Comparison of ENCODE assay signal across 7 mouse cellular contexts in the genomic region with DNA sequence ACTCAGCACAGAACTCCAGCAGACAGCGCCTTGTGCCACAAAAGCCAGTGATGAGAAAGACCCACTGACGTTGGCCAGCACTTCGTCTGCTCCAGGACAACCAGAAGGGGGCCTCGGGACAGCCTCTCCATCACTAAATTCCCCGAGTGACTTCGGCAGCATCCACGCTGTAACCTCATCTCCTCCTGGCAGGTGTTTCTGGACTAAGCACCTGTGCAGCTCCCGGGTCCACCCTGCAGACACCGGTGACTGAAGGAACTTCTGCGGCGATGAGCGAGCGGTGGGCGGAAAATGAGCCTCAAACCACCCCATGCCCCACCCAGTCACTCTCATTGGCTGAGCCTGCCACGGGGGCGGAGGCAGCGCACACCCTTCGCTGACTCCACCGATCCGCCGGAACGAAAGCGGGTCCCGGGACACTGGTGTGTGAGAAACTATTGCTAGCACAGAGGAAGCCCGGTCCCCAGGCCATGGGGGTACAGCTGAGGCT. TPM values are rescaled to one million over a fixed set of nuclear protein-coding genes. Genes with fewer than 3 reads are reported as not detected.
A peak's percentile ranks its signal among the peaks of the same experiment; 100 is the strongest.
DNase-seq lines count a peak whose midpoint lies in the region; ATAC-seq and TF ChIP-seq lines count a peak whose summit lies in the region.

Nipal1 (plus strand) TSS at position 378 of the 490 bp plus-strand sequence.

- ATAC-seq in G1E (ENCODE audit: extremely low read depth, insufficient number of reproducible peaks, low FRiP score, poor library complexity, severe bottlenecking) = peak; percentile 70
- ATAC-seq in forebrain, embryonic 15.5 days (replicated peaks) = peak; percentile 97
- ATAC-seq in hindbrain, embryonic 16.5 days = peak; percentile 95
- ATAC-seq in liver, embryonic 12.5 days = peak; percentile 89

- TF ChIP-seq CTCF in G1E (IDR thresholded peaks at IDR 0.05; ENCODE audit: low read depth, low read length) = no peak

- H3K9me3 ChIP-seq in G1E (replicated peaks) = no peaks in the 10 kb centered on the region
- H3K9me3 ChIP-seq in forebrain, embryonic 15.5 days = no peaks in the 10 kb centered on the region
- H3K9me3 ChIP-seq in hindbrain, embryonic 16.5 days (ENCODE audit: control insufficient read depth, low read length) = no peaks in the 10 kb centered on the region
- no peaks in the 10 kb centered on the region for H3K9me3 ChIP-seq in liver, embryonic 12.5 days (replicated peaks)

- H3K4me3 ChIP-seq in G1E (ENCODE audit: low read depth, low read length) = peak within 1 kb of the TSS; percentile 68
- H3K4me3 ChIP-seq in forebrain, embryonic 15.5 days = peak within 1 kb of the TSS; percentile 51
- H3K4me3 ChIP-seq in hindbrain, embryonic 16.5 days (ENCODE audit: low read length) = peak within 1 kb of the TSS; percentile 55
- peak within 1 kb of the TSS; percentile 59 for H3K4me3 ChIP-seq in liver, embryonic 12.5 days

- peaks cover 24% of the 10 kb centered on the region for H3K27me3 ChIP-seq in G1E (ENCODE audit: insufficient read depth, low read length)
- H3K27me3 ChIP-seq in forebrain, embryonic 15.5 days = peaks cover 28% of the 10 kb centered on the region; the same call in 1 of the 2 replicates
- peaks cover 11% of the 10 kb centered on the region; the same call in 1 of the 2 replicates for H3K27me3 ChIP-seq in hindbrain, embryonic 16.5 days (replicated peaks; ENCODE audit: control insufficient read depth, insufficient read depth, low read length)
- peaks cover 56% of the 10 kb centered on the region for H3K27me3 ChIP-seq in liver, embryonic 12.5 days (replicated peaks)
- no peaks in the 10 kb centered on the region for H3K27me3 ChIP-seq in splenic B cell, adult 2 months (ENCODE audit: control insufficient read depth, insufficient read depth, low read length, poor library complexity, severe bottlenecking)

- H3K36me3 ChIP-seq in G1E (replicated peaks) = no peaks in the 10 kb centered on the region
- no peaks in the 10 kb centered on the region for H3K36me3 ChIP-seq in forebrain, embryonic 15.5 days
- H3K36me3 ChIP-seq in hindbrain, embryonic 16.5 days (ENCODE audit: control insufficient read depth, insufficient read depth, low read length) = no peaks in the 10 kb centered on the region
- no peaks in the 10 kb centered on the region for H3K36me3 ChIP-seq in liver, embryonic 12.5 days
- H3K36me3 ChIP-seq in splenic B cell, adult 2 months (ENCODE audit: control insufficient read depth, insufficient read depth, low read length, poor library complexity, severe bottlenecking) = no peaks in the 10 kb centered on the region

- no peak within 1 kb of the TSS for H3K27ac ChIP-seq in forebrain, embryonic 15.5 days (replicated peaks)
- no peak within 1 kb of the TSS for H3K27ac ChIP-seq in hindbrain, embryonic 16.5 days (ENCODE audit: low read depth, low read length)
- no peak within 1 kb of the TSS for H3K27ac ChIP-seq in liver, embryonic 12.5 days

- peaks cover 13% of the 10 kb centered on the region for H3K4me1 ChIP-seq in G1E (ENCODE audit: insufficient read depth, low read depth, low read length)
- H3K4me1 ChIP-seq in forebrain, embryonic 15.5 days = peaks cover 13% of the 10 kb centered on the region
- H3K4me1 ChIP-seq in hindbrain, embryonic 16.5 days (ENCODE audit: control insufficient read depth, insufficient read depth, low read depth, low read length) = peaks cover 8% of the 10 kb centered on the region
- peaks cover 14% of the 10 kb centered on the region for H3K4me1 ChIP-seq in liver, embryonic 12.5 days

- H3K9ac ChIP-seq in forebrain, embryonic 15.5 days (replicated peaks) = peak within 1 kb of the TSS; percentile 38
- peak within 1 kb of the TSS; percentile 59 for H3K9ac ChIP-seq in hindbrain, embryonic 16.5 days (ENCODE audit: low read depth, low read length)
- H3K9ac ChIP-seq in liver, embryonic 12.5 days = peak within 1 kb of the TSS; percentile 35

- WGBS in forebrain, embryonic 15.5 days = under 1% methylated on average over 25 of the region's 25 CpGs
- 0% methylated on average over 25 of the region's 25 CpGs for WGBS in hindbrain, embryonic 16.5 days
- 3% methylated on average over 25 of the region's 25 CpGs for WGBS in liver, embryonic 12.5 days (ENCODE audit: insufficient replicate concordance)

- peak within 1 kb of the TSS; percentile 91 for H3K4me2 ChIP-seq in forebrain, embryonic 15.5 days (replicated peaks)
- H3K4me2 ChIP-seq in hindbrain, embryonic 16.5 days (ENCODE audit: low read length) = peak within 1 kb of the TSS; percentile 98
- peak within 1 kb of the TSS; percentile 83 for H3K4me2 ChIP-seq in liver, embryonic 12.5 days

- DNase-seq in G1E (ENCODE audit: low spot score) = peak; percentile 19
- peak; percentile 82 for DNase-seq in adrenal gland, postnatal 36 days
- DNase-seq in naive thymus-derived CD4-positive, alpha-beta T cell, adult 2 months (ENCODE audit: low read depth) = peak; percentile 92
- peak; percentile 78 for DNase-seq in splenic B cell, adult 2 months (ENCODE audit: low read depth, low spot score)

RNA-seq across cellular contexts. Expression of gene Nipal1, which starts in this region (rescaled TPM):
- total RNA-seq in G1E (2014; fragmentation: Nextera tagmentation) = not detected in 2 replicates
- 0.05 and 0.17 TPM in 2 replicates for total RNA-seq in G1E (2017)
- not detected in 2 replicates for polyA plus RNA-seq in G1E (2012)
- total RNA-seq in adrenal gland, postnatal 36 days (2021) = under 1 TPM; 0.53 to 0.79 TPM
- polyA plus RNA-seq in forebrain, embryonic 15.5 days (2015; fragmentation: Nextera tagmentation; extraction: Ambion mirVana) = 0.42 and 0.69 TPM in 2 replicates
- 0.64 and 1.9 TPM in 2 replicates for polyA plus RNA-seq in hindbrain, embryonic 16.5 days (2015; fragmentation: Nextera tagmentation; extraction: Ambion mirVana)
- 1.2 and 2.6 TPM in 2 replicates for polyA plus RNA-seq in liver, embryonic 12.5 days (2016; fragmentation: Nextera tagmentation; extraction: Ambion mirVana)

Comparison
In these comparisons a context has a peak if more than half of its experiments do, and no peak if none do; other contexts are left out.
1. Peak in DNase-seq, ATAC-seq and H3K4me3 ChIP-seq in G1E; RNA of the gene not detected or under 1 TPM.
2. Peak in DNase-seq in adrenal gland, postnatal 36 days; RNA of the gene not detected or under 1 TPM.
3. Peak in ATAC-seq, H3K4me3 ChIP-seq, H3K9ac ChIP-seq and H3K4me2 ChIP-seq in forebrain, embryonic 15.5 days; RNA of the gene not detected or under 1 TPM.
4. DNase-seq: peak in every context shown above with its lines; median percentile 92 in naive thymus-derived CD4-positive, alpha-beta T cell, adult 2 months; 82 in adrenal gland, postnatal 36 days; 78 in splenic B cell, adult 2 months; 19 in G1E.